Mouse (Mus musculus) cerebellum, postnatal 25 days (tissue): ENCODE measurements around the gene Ttc3.

Experiments used
- DNase-seq, 2 experiments: peaks; one replicate each; pipeline ENCODE4 v3.0.0; 2021; ENCODE audit warnings: mixed read lengths in 2 of 2

Gene Ttc3

DNA sequence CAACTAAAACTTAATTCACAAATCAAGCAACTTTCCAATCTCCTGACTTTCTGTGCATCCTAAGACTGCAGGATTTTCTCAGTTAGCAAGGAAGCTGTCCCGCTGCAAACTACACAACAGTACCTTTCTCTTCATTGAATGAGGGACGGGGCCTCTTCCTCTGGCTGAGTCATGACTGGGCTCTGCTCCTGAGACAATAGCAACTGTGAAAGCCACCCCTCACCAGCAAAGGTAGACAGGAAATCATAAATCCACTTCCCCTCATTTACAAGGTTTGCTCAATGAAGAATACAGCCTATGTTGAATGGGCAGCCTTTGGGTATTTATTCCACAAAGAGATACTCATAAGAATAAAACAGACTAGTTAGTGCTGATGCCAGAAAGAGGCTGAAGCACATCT, 139.6 kb downstream of the Ttc3 start:
- DNase-seq: no peak

- DNase-seq: no peak
These were observed 147.2 kb downstream of the Ttc3 start for GRCm38 (mm10) chr16:94517606-94518005.
